Mouse (Mus musculus) CH12.LX (cell line): Measurements from ENCODE around the gene Cebpb. TPM values are rescaled to one million over a fixed set of nuclear protein-coding genes. Genes with fewer than 3 reads are reported as not detected.

Source experiments
- DNase-seq: peaks from one replicate; pipeline ENCODE4 v3.0.0-alpha.2; 2013; ENCODE audit errors: extremely low read depth
- H3K27ac ChIP-seq: 2 replicates; pipeline ENCODE4 v1.5.1; 2012; ENCODE audit warnings: low read depth, mild to moderate bottlenecking, control low read depth, moderate library complexity; ENCODE audit not compliant: insufficient read depth
- H3K27me3 ChIP-seq: replicated peaks from 2 replicates; pipeline ENCODE3; 2012; ENCODE audit warnings: inconsistent platforms
- H3K36me3 ChIP-seq, 2 experiments: replicated peaks in 1 of 2; 2 replicates each; pipeline versions ENCODE3 to v1.6.1; 2012; ENCODE audit warnings: inconsistent platforms in 1 of 2, low read length in 1 of 2, mild to moderate bottlenecking in 1 of 2, mixed read lengths in 1 of 2, moderate library complexity in 1 of 2; ENCODE audit not compliant: control insufficient read depth in 1 of 2, insufficient read depth in 1 of 2
- H3K4me1 ChIP-seq, 2 experiments: 2 replicates each; pipeline ENCODE4 v1.6.1; 2012; ENCODE audit warnings: inconsistent platforms in 1 of 2, moderate library complexity in 1 of 2; ENCODE audit not compliant: insufficient read depth in 2 of 2, control insufficient read depth in 1 of 2
- H3K4me2 ChIP-seq: 2 replicates; pipeline ENCODE4 v1.6.1; 2012; ENCODE audit warnings: low read depth, mild to moderate bottlenecking, control low read depth; ENCODE audit not compliant: poor library complexity, insufficient read depth, severe bottlenecking
- H3K4me3 ChIP-seq, 3 experiments: fragments of 150-350 bp in 1 of 3; sonication (generic) in 1 of 3; replicated peaks in 1 of 3; 2 replicates each; pipeline versions ENCODE3 to v1.5.1; 2011 to 2012; ENCODE audit warnings: low read depth in 2 of 3, low read length in 2 of 3, mild to moderate bottlenecking in 2 of 3, moderate library complexity in 2 of 3, control low read depth in 1 of 3, improper control_type of control experiment in 1 of 3, inconsistent platforms in 1 of 3, mixed read lengths in 1 of 3; ENCODE audit not compliant: poor library complexity in 1 of 3
- H3K79me2 ChIP-seq: replicated peaks from 2 replicates; pipeline ENCODE4 v1.6.1; 2012; ENCODE audit warnings: mild to moderate bottlenecking, moderate library complexity; ENCODE audit not compliant: control insufficient read depth, poor library complexity, insufficient read depth, severe bottlenecking; ENCODE audit errors: extremely low read depth
- H3K9ac ChIP-seq: 2 replicates; pipeline ENCODE4 v1.6.1; 2012; ENCODE audit warnings: low read depth, mild to moderate bottlenecking, control low read depth, moderate library complexity; ENCODE audit not compliant: insufficient read depth
- H3K9me3 ChIP-seq: replicated peaks from 2 replicates; pipeline ENCODE3; 2012; ENCODE audit warnings: low read length, inconsistent platforms, mixed read lengths
- BHLHE40 ChIP-seq: IDR thresholded peaks from 2 replicates; pipeline ENCODE4 v1.6.1; 2011; ENCODE audit warnings: mild to moderate bottlenecking, low read depth, low read length, improper control_type of control experiment
- CHD1 ChIP-seq: IDR thresholded peaks from 2 replicates; pipeline ENCODE4 v1.6.1; 2012; ENCODE audit warnings: low read depth, low read length, improper control_type of control experiment, inconsistent platforms
- CHD2 ChIP-seq: IDR thresholded peaks from 2 replicates; pipeline ENCODE4 v1.6.1; 2011; ENCODE audit warnings: low read length, improper control_type of control experiment
- CTCF ChIP-seq, 2 experiments: IDR thresholded peaks in 1 of 2; conservative IDR thresholded peaks in 1 of 2; 2 replicates each; pipeline ENCODE4 v1.5.1; 2011 to 2012; ENCODE audit warnings: low read depth in 2 of 2, low read length in 2 of 2, improper control_type of control experiment in 1 of 2, inconsistent platforms in 1 of 2, mild to moderate bottlenecking in 1 of 2, moderate library complexity in 1 of 2
- ELF1 ChIP-seq: IDR thresholded peaks from 2 replicates; pipeline ENCODE4 v1.6.1; 2014; ENCODE audit warnings: low read depth, mild to moderate bottlenecking, inconsistent platforms, low read length, improper control_type of control experiment
- EP300 ChIP-seq: IDR thresholded peaks from 2 replicates; pipeline ENCODE4 v1.6.1; 2011; ENCODE audit warnings: low read length, improper control_type of control experiment
- ETS1 ChIP-seq: conservative IDR thresholded peaks from 2 replicates; pipeline ENCODE4 v1.6.1; 2012; ENCODE audit warnings: low read depth, mild to moderate bottlenecking, inconsistent platforms, low read length, improper control_type of control experiment, moderate library complexity
- GABPA ChIP-seq: IDR thresholded peaks from 2 replicates; pipeline ENCODE4 v1.6.1; 2012; ENCODE audit warnings: low read depth, low read length, improper control_type of control experiment, inconsistent platforms; ENCODE audit not compliant: insufficient replicate concordance
- HCFC1 ChIP-seq: IDR thresholded peaks from 2 replicates; pipeline ENCODE4 v1.6.1; 2012; ENCODE audit warnings: low read depth, mild to moderate bottlenecking, inconsistent platforms, low read length, improper control_type of control experiment
- IRF4 ChIP-seq: IDR thresholded peaks from 2 replicates; pipeline ENCODE4 v1.6.1; 2014; ENCODE audit warnings: low read depth, mild to moderate bottlenecking, inconsistent platforms, low read length, improper control_type of control experiment
- JUND ChIP-seq: conservative IDR thresholded peaks from 2 replicates; pipeline ENCODE4 v1.6.1; 2011; ENCODE audit warnings: low read depth, low read length, improper control_type of control experiment
- KAT2A ChIP-seq: IDR thresholded peaks from 2 replicates; pipeline ENCODE4 v1.6.1; 2012; ENCODE audit warnings: low read length, improper control_type of control experiment, inconsistent platforms; ENCODE audit not compliant: insufficient replicate concordance
- MAX ChIP-seq: IDR thresholded peaks from 2 replicates; pipeline ENCODE4 v1.6.1; 2011; ENCODE audit warnings: low read length, improper control_type of control experiment
- MAZ ChIP-seq: IDR thresholded peaks from 2 replicates; pipeline ENCODE4 v1.6.1; 2012; ENCODE audit warnings: low read depth, mild to moderate bottlenecking, inconsistent platforms, low read length, improper control_type of control experiment, moderate library complexity
- MEF2A ChIP-seq: IDR thresholded peaks from 2 replicates; pipeline ENCODE4 v1.6.1; 2014; ENCODE audit warnings: low read depth, mild to moderate bottlenecking, inconsistent platforms, low read length, improper control_type of control experiment, borderline replicate concordance
- MYC ChIP-seq: IDR thresholded peaks from 2 replicates; pipeline ENCODE4 v1.6.1; 2011; ENCODE audit warnings: low read depth, mild to moderate bottlenecking, improper control_type of control experiment, low read length
- NRF1 ChIP-seq: IDR thresholded peaks from 2 replicates; pipeline ENCODE4 v1.6.1; 2014; ENCODE audit warnings: low read depth, mild to moderate bottlenecking, inconsistent platforms, low read length, improper control_type of control experiment, moderate library complexity
- POLR2AphosphoS2 ChIP-seq: IDR thresholded peaks from 2 replicates; pipeline ENCODE4 v1.6.1; 2011; ENCODE audit warnings: low read depth, low read length, improper control_type of control experiment
- RAD21 ChIP-seq: IDR thresholded peaks from 2 replicates; pipeline ENCODE4 v1.6.1; 2011; ENCODE audit warnings: low read depth, mild to moderate bottlenecking, low read length, improper control_type of control experiment, moderate library complexity
- RCOR1 ChIP-seq: conservative IDR thresholded peaks from 2 replicates; pipeline ENCODE4 v1.6.1; 2012; ENCODE audit warnings: low read depth, mild to moderate bottlenecking, inconsistent platforms, low read length, improper control_type of control experiment
- SIN3A ChIP-seq: IDR thresholded peaks from 2 replicates; pipeline ENCODE4 v1.6.1; 2012; ENCODE audit warnings: low read length, improper control_type of control experiment, inconsistent platforms
- SMC3 ChIP-seq: IDR thresholded peaks from 2 replicates; pipeline ENCODE4 v1.6.1; 2011; ENCODE audit warnings: low read depth, low read length, improper control_type of control experiment
- TCF12 ChIP-seq: IDR thresholded peaks from 2 replicates; pipeline ENCODE4 v1.6.1; 2014; ENCODE audit warnings: low read depth, mild to moderate bottlenecking, inconsistent platforms, low read length, improper control_type of control experiment
- USF1 ChIP-seq: IDR thresholded peaks from 2 replicates; pipeline ENCODE4 v1.6.1; 2014; ENCODE audit warnings: low read depth, mild to moderate bottlenecking, inconsistent platforms, low read length, improper control_type of control experiment
- ZC3H11A ChIP-seq: IDR thresholded peaks from 2 replicates; pipeline ENCODE4 v1.6.1; 2012; ENCODE audit warnings: low read depth, mild to moderate bottlenecking, inconsistent platforms, low read length, improper control_type of control experiment
- ZNF384 ChIP-seq: IDR thresholded peaks from 2 replicates; pipeline ENCODE4 v1.6.1; 2012; ENCODE audit warnings: low read depth, low read length, improper control_type of control experiment, inconsistent platforms
- dilution Hi-C: fragments of 300-500 bp; cut with MboI; formaldehyde crosslinking; loops from 2 replicates; pipeline ENCODE4 v1.14.3; 2020; ENCODE audit warnings: low sequenced_read_pairs; ENCODE audit not compliant: extremely low pct_unique_long_range_greater_than_20kb, extremely low pct_ligation_motif_present
- in situ Hi-C: fragments of 300-500 bp; cut with MboI; formaldehyde crosslinking; loops from 3 replicates; pipeline ENCODE4 v1.14.3; 2019; ENCODE audit warnings: low sequenced_read_pairs, low pct_ligation_motif_present, low pct_unique_long_range_greater_than_20kb, mixed read lengths
- polyA plus RNA-seq: library from polyadenylated mRNA; unstranded; fragments of >175 nt; gene quantifications from 2 replicates; pipeline ENCODE4 v1.2.1, GENCODE M21; 2012; ENCODE audit warnings: low read depth; ENCODE audit not compliant: insufficient read length
- total RNA-seq, 2 experiments: library from RNA; depleted of rRNA; stranded (reverse); fragments of 300-350 nt in 1 of 2; fragments of >200 nt in 1 of 2; gene quantifications; 2 replicates each; pipeline ENCODE4 v1.2.3; 2012 to 2014

The Cebpb gene
- total and polyA plus RNA-seq, 3 experiments: 0.19 to 6.2 (median 0.24) TPM

GRCm38 (mm10) chr2:167640279-167640678, 48.4 kb upstream of the Cebpb start:
- TF ChIP-seq RCOR1 (no peak), USF1 (no peak), NRF1 (no peak), TCF12 (no peak), ZNF384 (no peak), ELF1 (no peak), MAX (no peak), CTCF (conservative IDR thresholded peaks at IDR 0.05 in 1 of 2, IDR thresholded peaks at IDR 0.05 in 1 of 2; ENCODE audit: low read depth in 2 of 2, low read length in 2 of 2) (peak; percentile 55 to 63), IRF4 (no peak), MYC (no peak), SMC3 (peak; percentile 46), ETS1 (no peak), MAZ (no peak), KAT2A (no peak), CHD2 (no peak), MEF2A (no peak), HCFC1 (no peak), BHLHE40 (no peak), CHD1 (no peak), EP300 (no peak), SIN3A (no peak), JUND (no peak), RAD21 (peak; percentile 27), POLR2AphosphoS2 (no peak)
- dilution Hi-C loops (no loop called here), in situ Hi-C loops (loop anchor here (5.0 kb wide), 1 partner anchor 37 kb away; no protein-coding TSS in a partner anchor)
- Histone ChIP-seq H3K27ac (no peak overlapping the region), H3K9ac (no peak overlapping the region), H3K4me1 (peaks cover 3 to 6% of the 10 kb centered on the region in 2 experiments), H3K4me2 (no peak overlapping the region), H3K4me3 (no peak overlapping the region), H3K79me2 (no peaks in the 10 kb centered on the region), H3K9me3 (peaks cover 3% of the 10 kb centered on the region), H3K36me3 (peaks cover 16 to 27% of the 10 kb centered on the region in 2 experiments), H3K27me3 (no peaks in the 10 kb centered on the region)
- no peak for DNase-seq

- in situ Hi-C loops: loop anchor here (5.0 kb wide), 1 partner anchor 36 kb away; no protein-coding TSS in a partner anchor
- no peak overlapping the region for H3K9ac ChIP-seq
- peaks cover 3 to 6% of the 10 kb centered on the region in 2 experiments for H3K4me1 ChIP-seq
- H3K36me3 ChIP-seq: peaks cover 24 to 37% of the 10 kb centered on the region in 2 experiments
- no peak overlapping the region for H3K4me3 ChIP-seq
- H3K9me3 ChIP-seq: no peaks in the 10 kb centered on the region
- DNase-seq: no peak
- peak; percentile 95 for TF ChIP-seq SMC3
- TF ChIP-seq SIN3A: no peak
- peak; percentile 20; the same call in 1 of the 2 replicates for TF ChIP-seq POLR2AphosphoS2
- peak; percentile 89 for TF ChIP-seq RAD21
- TF ChIP-seq CHD1: no peak
- peak; percentile 76 for TF ChIP-seq ZC3H11A
- TF ChIP-seq GABPA: no peak
- TF ChIP-seq CTCF (conservative IDR thresholded peaks at IDR 0.05 in 1 of 2, IDR thresholded peaks at IDR 0.05 in 1 of 2; ENCODE audit: low read depth in 2 of 2, low read length in 2 of 2): peak; percentile 24 to 92; a peak in 2 of 4 replicates
- TF ChIP-seq, all 38 proteins: peak for 5
- Histone ChIP-seq H3K27ac (no peak overlapping the region), H3K4me2 (no peak overlapping the region), H3K27me3 (no peaks in the 10 kb centered on the region), H3K79me2 (no peaks in the 10 kb centered on the region)
- dilution Hi-C loops: no loop called here
Observed at GRCm38 (mm10) chr2:167641337-167641736, 47.4 kb upstream of the Cebpb start.
